Mouse (Mus musculus): Measurements from ENCODE around the gene Brap. TPM values are rescaled to one million over a fixed set of nuclear protein-coding genes. Genes with fewer than 3 reads are reported as not detected.
A peak's percentile ranks its signal among the peaks of the same experiment; 100 is the strongest.
"Not testable (repeated sequence)": the region's sequence is repeated elsewhere in the genome, so short reads cannot be mapped to it uniquely, and the experiment has no call there.

Brap gene
- 10 to 100 TPM; 51.4 to 52.2 TPM for total RNA-seq (2021)
- long read RNA-seq, experiment 1, full-length matches to known transcripts = 48 of 70 reads
- long read RNA-seq, experiment 1, partial matches to known transcripts = 14 of 70 reads
- long read RNA-seq, experiment 1, other reads (novel, unspliced or antisense) = 8 of 70 reads
- long read RNA-seq, experiment 2, full-length matches to known transcripts = 20 of 29 reads
- long read RNA-seq, experiment 2, partial matches to known transcripts = 8 of 29 reads
- long read RNA-seq, experiment 2, other reads (novel, unspliced or antisense) = 1 of 29 reads

DNA sequence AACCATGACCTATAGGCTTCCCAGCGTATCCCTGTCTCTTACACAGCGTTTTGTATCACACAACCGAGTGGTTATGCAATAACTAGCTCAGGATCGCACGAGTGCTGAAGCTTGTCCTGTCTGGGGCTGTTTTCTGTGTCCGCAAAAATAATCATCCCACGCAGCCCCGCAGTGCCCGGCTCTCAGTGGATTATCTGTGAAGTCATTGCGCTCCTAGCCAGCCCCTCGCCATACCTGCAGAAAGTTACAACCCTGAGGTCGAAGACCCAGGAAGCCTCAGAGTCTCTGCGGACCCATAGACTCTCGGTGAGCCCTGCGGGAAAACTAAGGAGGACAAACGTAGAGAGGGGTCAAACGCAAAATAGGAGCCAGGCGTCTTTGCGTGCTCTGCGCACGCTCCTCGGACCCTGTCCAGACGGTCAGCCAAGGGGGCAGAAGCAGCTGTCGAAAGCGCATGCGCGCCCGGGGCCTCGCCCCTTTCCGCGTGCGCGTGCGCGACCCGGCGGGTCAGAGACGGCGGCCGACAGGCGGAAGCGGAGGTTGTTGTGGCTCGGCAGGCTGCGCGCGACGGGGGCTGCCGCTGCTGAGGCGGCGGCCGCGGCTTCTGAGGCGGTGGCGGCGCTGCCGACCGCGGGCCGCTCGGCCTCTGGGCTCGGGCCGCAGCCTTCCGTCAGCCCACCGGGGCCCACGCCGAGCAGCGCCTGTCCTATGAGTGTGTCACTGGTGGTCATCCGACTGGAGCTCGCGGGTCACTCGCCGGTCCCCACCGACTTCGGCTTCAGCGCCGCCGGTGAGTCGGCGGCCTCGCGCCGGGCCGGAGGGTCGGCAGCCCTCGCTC, at the start of gene Brap, which contains the start of gene Acad10:
Gene Brap, plus strand, starts transcription at position 505 of the 838 bp plus-strand sequence.
Gene Acad10, minus strand, starts transcription at position 456 of the 838 bp plus-strand sequence.
- peak; percentile 97 for DNase-seq

DNA sequence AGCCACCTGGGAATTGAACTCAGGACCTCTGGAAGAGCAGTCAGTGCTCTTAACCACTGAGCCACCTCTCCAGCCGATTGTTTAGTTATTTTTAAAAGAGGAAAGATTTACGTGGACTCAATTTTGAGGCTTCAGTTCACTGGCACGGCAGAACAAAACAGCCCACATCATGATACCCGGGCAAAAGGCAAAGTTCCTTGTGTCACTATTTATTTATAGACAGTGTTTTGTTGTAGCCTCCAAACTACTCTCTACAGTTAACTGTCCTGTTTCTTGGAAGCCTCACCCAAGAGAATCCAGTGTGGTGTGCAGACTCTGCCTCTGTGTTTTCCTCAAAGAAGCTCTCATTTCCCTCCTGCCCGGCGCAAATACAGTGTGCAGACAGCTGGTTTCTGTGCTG, 48.3 kb upstream of the Brap start:
- DNase-seq = no peak

DNA sequence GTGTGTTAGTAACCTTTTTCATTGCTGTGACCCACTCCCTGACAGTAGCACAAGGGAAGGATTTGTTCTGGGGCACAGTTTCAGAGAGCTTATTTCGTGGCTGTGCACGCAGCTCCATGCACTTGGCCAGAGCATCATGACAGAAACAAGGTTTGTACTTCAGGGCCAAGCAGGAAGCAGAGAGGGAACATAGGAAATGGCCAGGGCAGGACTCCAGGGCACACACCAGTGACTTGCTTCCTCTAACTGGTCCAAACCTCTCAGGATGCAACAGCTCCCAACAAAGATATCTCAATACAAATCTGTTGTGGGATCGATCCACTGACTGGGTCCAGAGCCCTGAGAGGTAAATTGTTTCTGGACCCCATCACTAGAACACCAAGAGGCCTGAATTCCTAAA, 45.4 kb upstream of the Brap start:
- not testable (repeated sequence) for DNase-seq

DNA sequence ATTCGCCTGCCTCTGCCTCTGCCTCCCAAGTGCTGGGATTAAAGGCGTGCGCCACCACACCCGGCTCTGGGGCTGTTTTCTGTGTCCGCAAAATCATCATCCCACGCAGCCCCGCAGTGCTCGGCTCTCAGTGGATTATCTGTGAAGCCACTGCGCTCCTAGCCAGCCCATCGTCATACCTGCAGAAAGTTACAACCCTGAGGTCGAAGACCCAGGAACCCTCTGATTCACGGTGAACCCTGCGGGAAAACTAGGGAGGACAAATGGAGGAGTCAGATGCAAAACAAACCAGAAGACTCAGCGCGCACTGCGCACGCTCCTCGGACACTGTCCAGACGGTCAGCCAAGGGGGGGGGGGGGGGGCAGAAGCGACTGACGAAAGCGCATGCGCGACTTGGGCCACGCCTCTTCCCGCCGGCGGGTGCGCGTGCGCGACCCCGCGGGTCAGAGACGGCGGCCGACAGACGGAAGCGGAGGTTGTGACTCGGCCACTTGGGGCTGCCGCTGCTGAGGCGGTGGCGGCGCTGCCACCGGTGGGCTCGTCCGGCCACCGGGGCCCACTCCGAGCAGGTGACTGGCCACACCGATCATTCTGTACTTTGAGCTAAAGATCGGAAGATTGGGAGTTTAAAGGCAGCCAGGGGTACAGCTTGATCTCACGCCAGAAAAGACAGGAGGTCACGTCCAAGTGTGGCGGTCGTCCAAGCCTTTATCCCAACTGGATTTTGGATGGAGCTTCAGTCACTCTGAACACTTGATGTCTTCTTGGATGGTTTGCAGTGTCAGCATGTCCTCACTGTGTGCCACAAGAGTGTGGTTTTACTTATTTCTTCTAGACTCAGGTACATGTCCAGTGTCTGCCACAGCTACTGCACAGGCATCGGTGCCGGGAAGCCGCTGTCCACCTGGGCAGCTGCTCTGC, 41.5 kb upstream of the Brap start, which contains the start of gene Acad12:
Gene Acad12, minus strand, starts transcription at position 347 of the 922 bp plus-strand sequence.
- peak; percentile 90 to 92 for DNase-seq

DNA sequence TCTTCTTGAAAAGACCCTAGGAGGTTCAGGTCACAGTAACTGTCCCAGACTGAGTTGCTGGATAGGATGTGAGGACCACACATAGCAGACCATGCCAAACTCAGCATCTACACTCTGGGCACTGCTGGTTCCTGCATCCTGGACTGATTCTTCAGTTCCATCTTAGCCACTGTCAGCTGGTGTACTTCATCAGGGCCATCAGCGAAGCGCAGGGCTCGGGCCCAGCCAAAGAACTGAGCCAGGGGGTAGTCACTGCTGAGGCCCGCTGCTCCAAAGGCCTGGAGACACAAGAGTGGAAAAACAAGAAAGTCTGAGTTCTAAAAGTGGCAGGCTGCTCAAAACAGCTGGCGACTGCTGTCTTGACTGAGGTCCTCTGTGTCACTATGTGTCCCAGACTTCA, 39.3 kb upstream of the Brap start:
- DNase-seq = no peak

DNA sequence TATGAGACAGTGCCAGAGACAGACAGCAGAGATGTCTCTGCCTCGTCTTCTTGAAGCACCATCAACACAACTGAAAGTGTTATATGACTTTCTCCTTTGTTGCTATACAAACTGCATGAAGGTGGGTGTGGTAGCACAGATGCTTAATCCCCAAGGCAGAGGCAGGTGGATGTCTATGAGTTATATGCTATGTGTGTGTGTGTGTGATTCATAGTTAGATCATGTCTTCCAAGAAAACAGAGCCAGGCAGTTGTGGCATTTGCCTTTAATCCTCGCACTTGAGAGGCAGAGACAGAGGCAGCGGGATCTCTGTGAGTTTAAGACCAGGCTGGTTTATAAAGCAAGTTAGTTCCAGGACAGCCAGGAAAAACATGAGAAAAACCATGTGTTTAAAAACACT, 37.1 kb upstream of the Brap start:
- DNase-seq = no peak

DNA sequence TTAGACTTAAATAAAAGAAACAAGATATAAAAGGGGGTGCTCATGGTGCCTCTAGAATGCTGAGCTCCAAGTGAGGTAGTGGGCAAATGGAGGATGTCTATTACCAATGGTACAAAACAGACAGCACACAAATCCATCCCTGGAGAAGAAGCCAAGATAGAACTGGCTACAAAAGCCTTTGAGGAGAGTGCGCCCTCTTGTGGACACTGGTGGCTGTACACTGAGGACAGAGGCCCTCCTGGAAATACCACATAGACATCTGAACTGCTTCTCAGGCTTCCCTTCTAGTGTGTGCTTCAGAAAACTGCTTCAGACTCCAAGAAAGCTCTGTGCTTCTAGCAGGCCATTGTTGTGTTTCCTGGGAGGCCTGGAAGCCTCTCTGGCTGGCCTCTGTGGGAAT, 32.5 kb upstream of the Brap start:
- peak; percentile 85 to 86 for DNase-seq

DNA sequence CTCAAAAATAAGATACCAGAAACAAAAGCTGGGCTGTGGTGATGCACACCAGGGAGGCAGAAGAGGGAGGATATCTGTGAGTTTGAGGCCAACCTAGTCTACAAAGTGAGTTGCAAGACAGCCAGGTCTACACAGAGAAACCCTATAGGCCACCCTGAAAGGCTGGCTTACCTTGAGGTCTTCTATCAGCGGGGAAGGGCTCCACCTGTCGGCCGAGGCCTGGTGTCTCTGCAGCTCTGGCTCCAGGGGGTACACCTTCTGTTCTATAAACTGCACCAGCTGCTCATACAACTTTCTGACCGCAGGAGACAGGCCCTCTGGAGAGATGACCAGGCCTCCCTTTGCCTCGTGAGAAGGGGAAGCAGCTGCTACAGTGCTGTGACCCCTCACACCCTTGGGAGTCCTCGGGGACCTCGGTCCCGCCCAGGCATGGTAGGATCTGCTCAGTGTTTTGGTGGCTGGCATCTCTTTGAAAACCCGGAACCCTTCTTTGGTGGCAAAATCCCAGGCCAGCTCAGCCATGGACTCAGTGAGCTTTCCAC, 29.2 kb upstream of the Brap start:
- peak in 1 of 2 experiments; percentile 19 for DNase-seq

DNA sequence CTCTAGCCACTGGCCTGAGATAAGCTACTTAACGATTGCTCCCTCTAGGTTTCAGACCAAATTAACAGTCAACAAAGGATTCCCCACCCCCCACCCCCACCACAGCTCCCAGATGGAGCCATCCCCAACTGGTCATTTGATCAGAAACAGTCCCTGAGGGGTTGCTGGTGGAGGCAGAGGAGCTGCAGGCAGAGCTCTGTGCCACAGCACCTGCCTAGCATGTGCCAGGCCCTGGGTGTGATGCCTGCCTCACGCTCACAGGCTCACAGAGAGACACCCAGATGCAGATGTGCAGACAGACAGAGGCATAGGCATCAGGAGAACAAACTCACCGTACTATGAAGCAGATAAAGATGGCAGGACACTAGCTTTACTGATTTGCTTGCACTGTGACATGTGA, 27.6 kb upstream of the Brap start:
- DNase-seq = no peak

DNA sequence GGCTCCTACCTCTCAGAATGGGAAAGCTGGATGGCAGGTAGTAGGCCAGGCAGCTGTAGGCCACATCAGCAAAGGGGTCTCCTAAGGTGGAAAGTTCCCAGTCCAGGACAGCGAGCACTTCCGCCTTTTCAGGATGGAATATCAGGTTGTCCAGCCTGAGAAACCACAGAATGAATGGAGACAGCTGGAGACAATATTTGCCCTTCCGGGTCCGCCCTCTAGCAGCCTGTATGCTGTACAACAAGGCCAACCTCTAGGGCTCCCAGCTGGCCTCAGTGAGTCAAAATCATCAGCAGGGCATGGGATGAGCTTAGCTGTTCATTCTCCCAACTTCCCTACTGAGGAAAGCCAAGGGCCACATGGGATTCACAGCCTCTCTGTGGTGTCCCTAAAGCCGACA, 25.7 kb upstream of the Brap start:
- DNase-seq = no peak

DNA sequence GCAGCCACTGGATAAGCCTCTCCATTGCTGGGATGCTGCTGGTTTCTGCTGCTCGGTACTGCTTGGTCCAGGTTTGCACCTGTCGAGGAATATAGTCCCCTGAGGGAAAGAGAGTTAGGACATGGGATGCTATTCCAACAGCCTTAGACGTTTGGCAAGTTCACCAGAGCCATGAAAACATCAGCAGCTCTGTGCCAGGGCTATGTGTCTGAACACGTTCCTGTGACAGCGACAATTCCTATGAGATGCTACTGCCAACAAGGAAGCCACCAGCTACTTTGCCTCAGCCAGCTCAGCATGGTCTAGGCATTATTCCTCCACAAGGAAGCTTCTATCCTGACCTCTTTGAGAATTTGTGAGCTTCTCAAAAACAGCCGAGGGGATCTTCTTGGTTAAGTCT, 23.1 kb upstream of the Brap start:
- DNase-seq = no peak

DNA sequence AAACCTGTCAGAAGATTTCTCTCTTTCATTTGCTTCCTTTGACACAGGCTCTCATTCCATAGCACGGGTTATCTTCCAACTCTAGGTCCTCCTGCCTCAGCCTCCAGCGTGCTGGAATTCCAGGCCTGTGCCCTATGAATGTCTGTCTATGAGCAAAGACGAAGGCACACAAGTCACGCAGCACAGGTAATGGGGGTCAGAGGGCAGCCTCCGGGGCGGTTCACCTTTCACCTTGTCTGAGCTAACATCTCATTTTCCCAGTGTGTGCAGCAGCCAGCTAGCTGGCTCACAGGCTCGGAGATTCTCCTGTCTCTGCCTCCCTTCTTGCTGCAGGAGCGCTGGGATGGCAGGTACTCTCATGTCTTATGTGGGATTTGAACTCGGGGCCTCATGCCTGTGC, 20.8 kb upstream of the Brap start:
- no peak for DNase-seq

DNA sequence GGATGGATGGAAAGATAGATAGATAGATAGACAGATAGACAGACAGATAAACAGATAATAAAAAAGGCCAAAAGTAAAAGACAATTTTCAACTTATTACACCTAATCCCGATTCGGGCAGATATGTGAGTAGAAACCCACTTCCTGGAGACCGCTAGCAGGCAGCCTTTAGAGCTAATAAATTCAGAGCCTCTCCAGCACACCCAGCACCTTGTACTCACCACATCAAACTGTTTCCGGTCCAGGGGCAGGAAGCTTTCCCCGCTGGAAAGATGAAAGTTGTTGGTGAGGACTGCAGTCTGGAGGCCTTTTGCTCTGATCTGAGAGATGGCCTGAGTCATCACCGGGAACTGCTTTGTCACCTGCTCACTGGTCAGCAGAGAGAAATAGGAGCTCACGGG, 11.2 kb upstream of the Brap start:
- DNase-seq = peak; percentile 15 to 32

DNA sequence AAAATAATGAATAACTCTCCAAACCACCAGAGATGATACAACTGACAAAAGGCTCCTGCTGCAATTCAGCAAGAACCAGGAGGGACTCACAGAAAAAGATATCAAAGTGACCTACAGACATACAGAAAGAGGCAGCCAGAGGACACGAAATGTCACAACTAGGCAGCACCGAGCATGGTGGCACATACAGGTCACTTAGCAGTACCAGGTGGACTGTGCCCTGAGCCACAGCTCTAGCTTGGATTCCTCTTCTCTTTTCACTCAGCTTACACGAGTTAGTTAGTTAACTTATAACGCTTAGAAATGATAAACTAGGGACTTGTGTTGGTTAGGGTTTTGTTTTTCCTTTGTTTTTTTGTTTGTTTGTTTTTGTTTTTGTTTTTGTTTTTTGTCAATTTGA, 5.8 kb upstream of the Brap start:
- no peak for DNase-seq

DNA sequence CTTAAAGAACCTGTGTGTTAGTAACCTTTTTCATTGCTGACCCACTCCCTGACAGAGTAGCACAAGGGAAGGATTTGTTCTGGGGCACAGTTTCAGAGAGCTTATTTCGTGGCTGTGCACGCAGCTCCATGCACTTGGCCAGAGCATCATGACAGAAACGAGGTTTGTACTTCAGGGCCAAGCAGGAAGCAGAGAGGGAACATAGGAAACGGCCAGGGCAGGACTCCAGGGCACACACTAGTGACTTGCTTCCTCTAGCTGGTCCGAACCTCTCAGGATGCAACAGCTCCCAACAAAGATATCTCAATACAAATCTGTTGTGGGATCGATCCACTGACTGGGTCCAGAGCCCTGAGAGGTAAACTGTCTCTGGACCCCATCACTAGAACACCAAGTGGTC, 3.5 kb upstream of the Brap start:
- DNase-seq = peak in 1 of 2 experiments; percentile 11

DNA sequence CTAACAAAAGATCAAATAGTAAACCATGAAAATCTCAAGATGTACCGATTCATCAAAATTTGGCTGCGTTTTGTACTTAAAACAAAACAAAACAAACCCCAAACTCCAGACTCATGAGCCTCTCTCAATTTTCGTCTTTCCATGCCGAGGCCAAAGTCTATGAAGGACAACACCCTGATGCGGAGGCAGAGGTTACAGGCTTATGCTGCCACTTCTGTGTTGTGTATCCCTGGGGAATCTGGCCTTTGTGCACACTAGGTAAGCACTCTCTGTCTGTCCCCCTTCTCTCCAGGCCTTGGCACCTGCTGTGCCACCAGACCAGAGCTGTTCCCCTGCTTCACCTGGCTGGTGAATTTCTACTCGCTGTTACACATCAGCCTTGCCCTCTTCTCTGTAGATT, 2.7 kb upstream of the Brap start:
- not testable (repeated sequence) for DNase-seq

DNA sequence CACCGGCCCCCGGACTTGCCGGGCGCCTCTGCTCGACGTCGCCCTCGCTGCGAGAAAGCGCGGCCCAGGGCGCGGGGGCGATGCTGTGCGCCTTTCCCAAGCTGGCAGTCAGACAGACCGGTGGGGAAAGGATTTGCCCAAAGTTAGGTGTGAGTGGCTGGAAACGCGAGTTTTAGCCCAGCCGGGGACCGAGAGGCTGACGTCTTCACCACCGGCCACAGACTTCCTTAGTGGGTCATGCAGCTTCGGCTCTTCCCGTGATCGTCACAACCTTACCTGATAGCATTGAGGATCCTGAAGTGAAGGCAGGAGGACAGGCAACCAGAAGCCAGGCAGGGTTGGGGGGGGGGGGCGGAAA, 513 bp downstream of the Brap start:
- DNase-seq = peak in 1 of 2 experiments; percentile 27

DNA sequence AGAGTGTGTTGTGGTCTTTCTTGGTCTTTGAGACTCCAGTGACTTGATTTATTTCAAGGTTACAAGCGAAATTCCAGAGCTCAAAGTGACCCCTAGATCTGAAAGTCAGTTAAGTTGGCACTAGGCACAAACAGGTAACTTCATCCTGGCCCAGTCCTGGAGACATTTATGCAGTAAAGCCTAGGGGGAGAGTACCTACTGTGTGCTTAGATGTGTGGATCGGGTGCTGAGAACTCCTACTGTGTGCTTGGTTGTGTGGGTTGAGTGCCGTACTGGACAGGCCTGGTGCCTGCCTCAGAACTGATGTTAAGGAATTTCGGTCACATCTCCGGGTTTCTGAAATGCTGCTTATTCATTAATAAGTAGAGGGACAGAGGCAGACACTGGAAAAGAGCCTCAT, 1.1 kb downstream of the Brap start:
- no peak for DNase-seq

DNA sequence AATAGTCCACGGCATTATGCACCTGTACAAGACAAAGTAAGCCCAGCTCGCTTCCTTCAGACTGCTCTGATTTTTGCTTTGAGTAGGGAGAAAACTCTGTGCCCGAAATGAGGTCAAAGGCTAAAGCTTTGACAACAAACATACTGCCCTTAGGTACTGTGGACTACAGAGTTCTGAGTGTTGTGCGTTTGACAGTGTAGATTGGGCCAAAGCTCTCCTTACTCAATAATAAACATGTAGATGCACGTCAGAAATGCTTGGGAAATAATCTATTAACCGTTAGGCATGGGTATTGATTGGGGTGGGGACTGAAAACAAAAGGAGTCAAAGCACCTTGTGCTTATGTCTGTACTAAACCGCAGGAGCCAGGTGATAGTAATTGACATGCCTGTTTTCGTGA, 3.1 kb downstream of the Brap start:
- DNase-seq = no peak

DNA sequence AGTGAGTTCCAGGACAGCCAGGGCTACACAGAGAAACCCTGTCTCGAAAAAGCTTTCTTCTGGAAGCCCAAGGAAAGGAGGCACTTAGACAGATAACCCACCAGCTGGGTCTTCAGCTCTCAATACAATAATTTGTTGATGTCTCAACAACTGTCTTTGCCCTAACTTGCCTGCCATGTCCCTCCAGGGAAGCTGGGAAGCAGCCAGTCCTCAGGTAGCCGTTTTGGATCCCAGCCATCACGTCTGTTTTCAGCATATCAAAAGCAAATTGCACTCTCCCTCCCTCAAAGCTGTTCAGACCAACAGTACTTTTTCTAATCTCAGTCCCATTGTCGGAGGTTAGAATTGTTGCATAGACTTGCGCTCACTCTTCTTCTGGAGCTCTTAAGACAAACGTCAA, 3.7 kb downstream of the Brap start:
- no peak for DNase-seq

DNA sequence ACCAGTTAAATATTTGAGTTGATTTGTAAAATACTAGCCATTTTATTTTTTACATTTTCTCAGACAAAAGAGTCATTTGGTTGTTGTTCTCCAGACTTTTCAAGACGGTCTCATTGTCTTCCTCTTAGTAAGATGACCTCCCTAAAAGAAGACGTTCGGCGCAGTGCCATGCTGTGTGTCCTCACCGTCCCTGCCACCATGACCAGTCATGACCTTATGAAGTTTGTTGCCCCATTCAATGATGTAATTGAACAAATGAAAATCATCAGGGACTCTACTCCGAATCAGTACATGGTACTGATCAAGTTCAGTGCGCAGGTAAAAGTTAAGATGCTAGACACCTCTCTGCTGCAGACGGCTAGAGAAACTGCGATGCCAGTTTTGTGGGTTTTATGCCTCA, 4.6 kb downstream of the Brap start:
- no peak for DNase-seq

DNA sequence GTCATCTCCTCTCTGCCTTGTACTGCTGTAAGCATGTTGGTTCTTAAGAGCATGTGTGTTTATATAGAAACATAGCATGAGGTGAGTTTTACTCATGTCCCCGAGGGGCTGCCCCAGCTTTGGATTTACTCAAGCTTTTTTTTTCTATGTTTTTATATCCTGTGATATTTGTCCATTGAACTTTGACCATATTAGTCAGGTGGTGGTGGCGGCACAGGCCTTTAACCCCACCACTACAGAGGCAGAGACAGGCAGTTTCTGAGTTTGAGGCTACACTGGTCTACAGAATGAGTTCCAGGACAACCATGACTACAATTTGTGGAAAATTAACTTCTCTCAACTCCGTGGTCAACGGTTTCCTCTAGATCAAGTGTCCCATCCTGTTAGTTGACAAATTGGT, 6.7 kb downstream of the Brap start:
- DNase-seq = no peak
